Mouse (Mus musculus): ENCODE measurements around the gene Ywhae.

- TF ChIP-seq CTCF (IDR thresholded peaks at IDR 0.05; ENCODE audit: control insufficient read depth, insufficient read depth, insufficient replicate concordance, low read depth, low read length) (no peak), POLR2A (IDR thresholded peaks at IDR 0.05; ENCODE audit: control insufficient read depth, low read depth, low read length) (no peak)
Observed at GRCm38 (mm10) chr11:75741615-75742014, 8.9 kb downstream of the Ywhae start.

Data from testis, adult 2 months (tissue).